Mouse (Mus musculus) midbrain, embryonic 15.5 days (tissue): ENCODE measurements around the gene Naa25. TPM values are rescaled to one million over a fixed set of nuclear protein-coding genes. Genes with fewer than 3 reads are reported as not detected.

Experiments used
- polyA plus RNA-seq: library from polyadenylated mRNA; unstranded; fragments of >200 nt; fragmentation: Nextera tagmentation; extraction: Ambion mirVana; gene quantifications from 2 replicates; pipeline ENCODE4 v1.2.1, GENCODE M21; 2015

The Naa25 gene
- polyA plus RNA-seq, 1 experiment from 2014 or later: 56.6 TPM

Other genes with a start within 250 kb of the Naa25 start
- 23.7 and 24.7 TPM in 2 replicates for gene Ptpn11, start 206.5 kb upstream of the Naa25 start, polyA plus RNA-seq
- gene Rpl6, start 193.5 kb upstream of the Naa25 start, polyA plus RNA-seq: 336 and 343 TPM in 2 replicates
- 26.5 and 27.5 TPM in 2 replicates for gene Hectd4, start 177.7 kb upstream of the Naa25 start, polyA plus RNA-seq
- 144 and 150 TPM in 2 replicates for gene Trafd1, start 12.3 kb upstream of the Naa25 start, polyA plus RNA-seq
- gene Tmem116, start 54.0 kb downstream of the Naa25 start, polyA plus RNA-seq: 1.9 and 2.2 TPM in 2 replicates
- 167 and 195 TPM in 2 replicates for gene Erp29, start 54.6 kb downstream of the Naa25 start, polyA plus RNA-seq
- gene Adam1b, start 105.5 kb downstream of the Naa25 start, polyA plus RNA-seq: 0.09 TPM in 1 of 2 replicates, not detected in the other
- 5.8 and 7.3 TPM in 2 replicates for gene Adam1a, start 147.5 kb downstream of the Naa25 start, polyA plus RNA-seq
- gene Gm42878, start 147.5 kb downstream of the Naa25 start, polyA plus RNA-seq: 0.47 TPM in 1 of 2 replicates, not detected in the other
- gene Mapkapk5, start 148.0 kb downstream of the Naa25 start, polyA plus RNA-seq: 67.5 and 67.7 TPM in 2 replicates
- 121 and 123 TPM in 2 replicates for gene Aldh2, start 195.9 kb downstream of the Naa25 start, polyA plus RNA-seq
- gene Acad12, start 221.0 kb downstream of the Naa25 start, polyA plus RNA-seq: 1.7 and 1.8 TPM in 2 replicates